Mouse (Mus musculus) common myeloid progenitor, adult 5-6 weeks (primary cell): ENCODE data around the gene Npy1r. TPM values are rescaled to one million over a fixed set of nuclear protein-coding genes. Genes with fewer than 3 reads are reported as not detected.

ENCODE experiments used
- ATAC-seq: replicated peaks from 2 replicates; pipeline ENCODE4 v1.8.0; 2016; ENCODE audit warnings: low read depth, mild to moderate bottlenecking, moderate TSS enrichment, inconsistent platforms; ENCODE audit not compliant: poor library complexity, severe bottlenecking
- total RNA-seq: library from RNA; stranded (forward); fragments of 200-1000, 187-1606 nt; gene quantifications from 2 replicates; pipeline ENCODE4 v1.2.3, GENCODE M21; 2017

The Npy1r gene
- total RNA-seq = not detected in 2 replicates

DNA sequence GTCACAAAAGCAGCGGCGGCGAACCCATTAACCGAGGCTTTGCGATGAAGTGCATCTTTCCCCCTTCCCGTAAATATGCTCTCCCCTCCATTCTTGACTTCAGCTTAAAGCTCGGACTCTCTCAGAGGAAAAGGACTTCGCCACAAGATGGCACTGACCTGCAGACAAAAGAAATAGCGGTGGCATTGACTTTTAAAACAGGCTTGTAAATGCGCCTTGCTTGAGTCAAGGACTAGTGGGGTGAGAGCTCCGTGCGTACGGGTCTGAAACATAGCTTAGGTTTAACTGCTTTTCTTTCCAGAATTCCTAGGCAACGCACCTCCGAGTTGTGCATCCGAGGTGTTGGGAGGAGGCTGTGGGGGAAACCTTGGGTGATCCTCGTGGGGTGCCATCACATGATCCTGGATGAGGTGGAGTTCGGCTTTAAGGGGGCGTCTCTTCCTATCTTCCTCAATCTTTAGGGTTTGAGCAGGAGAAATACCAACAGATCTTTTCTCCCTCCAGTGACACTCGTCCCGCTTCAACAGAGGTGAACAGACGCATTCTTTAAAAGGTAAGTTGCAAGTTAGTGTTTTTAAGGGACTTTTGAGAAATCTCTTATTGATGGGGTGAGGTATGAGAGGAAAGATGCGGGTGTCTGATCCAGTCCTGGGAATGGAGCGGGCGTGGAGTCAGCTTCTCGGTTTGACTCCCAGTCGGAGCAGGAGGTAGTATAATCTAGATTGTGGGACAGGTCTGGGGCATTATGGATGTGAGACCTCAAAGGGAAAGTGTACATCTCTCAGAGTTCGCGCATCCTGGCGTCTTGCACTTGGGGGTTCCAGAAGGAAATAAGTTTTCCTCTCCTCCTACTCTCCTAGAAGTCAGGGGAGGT lies at the start of gene Npy1r:
TSS of gene Npy1r (plus strand) at position 223 of the 874 bp plus-strand sequence.
- no peak for ATAC-seq

DNA sequence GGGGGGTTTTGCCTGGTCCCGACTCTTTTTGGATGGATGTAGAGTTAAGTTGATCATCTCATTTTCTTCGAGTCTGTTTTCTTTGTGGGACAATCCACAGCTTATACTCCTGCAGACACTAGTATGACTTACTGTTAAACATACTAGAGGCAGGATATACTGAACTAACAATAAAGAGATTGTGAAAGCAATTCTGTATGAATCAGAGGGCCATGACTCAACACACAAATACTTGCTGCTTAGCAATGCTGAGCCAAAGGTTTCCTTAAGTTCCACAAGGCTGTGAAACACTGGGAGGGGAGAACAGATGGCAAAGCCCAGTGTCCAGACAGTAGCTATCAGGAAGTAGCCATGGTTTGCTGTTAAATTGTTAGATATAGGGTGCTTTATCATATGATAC lies 15.7 kb upstream of the Npy1r start:
- no peak for ATAC-seq

GRCm38 (mm10) chr8:66687511-66688329 lies 9.3 kb upstream of the Npy1r start, which contains the start of gene Npy5r:
Npy5r (minus strand) TSS chr8:66688128.
- ATAC-seq = no peak

DNA sequence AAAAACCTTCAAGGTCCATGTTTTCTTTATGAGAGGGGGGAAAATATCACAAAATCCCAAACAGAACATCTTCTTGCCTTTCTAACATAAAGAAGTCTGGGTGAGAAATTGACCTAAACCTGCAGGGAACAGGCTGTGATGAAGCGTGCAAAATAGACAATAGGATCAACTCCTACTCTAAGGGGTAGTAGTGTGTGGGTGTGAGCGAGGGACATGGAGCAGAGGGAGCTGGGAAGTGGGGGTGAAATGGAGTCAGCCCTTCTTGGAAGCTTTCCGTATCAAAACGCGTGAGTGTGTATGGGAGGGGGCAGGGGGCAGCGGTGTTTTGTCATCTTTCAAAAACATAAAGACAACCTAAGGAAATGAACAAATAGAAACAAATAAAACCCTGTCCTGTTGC lies 8.6 kb upstream of the Npy1r start:
- no peak for ATAC-seq

DNA sequence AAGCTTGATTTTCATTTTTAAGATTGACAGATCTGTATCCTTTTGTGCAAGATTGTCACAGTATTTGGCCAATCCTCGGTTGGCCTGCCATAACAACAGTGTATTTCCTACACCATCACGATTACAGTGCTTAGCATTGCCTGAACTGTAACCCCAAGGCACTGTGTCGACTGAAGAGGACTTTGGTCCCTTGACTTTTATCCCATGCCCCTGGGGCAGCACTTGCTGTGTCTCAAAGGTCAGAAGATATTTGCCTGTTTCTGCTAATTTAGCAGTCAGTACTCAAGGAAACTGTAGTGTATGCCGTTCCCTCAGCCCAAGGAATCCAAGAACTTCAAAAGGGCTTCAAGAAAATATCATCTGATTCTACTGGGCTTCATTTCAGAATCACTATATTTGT lies 8.2 kb upstream of the Npy1r start:
- no peak for ATAC-seq

DNA sequence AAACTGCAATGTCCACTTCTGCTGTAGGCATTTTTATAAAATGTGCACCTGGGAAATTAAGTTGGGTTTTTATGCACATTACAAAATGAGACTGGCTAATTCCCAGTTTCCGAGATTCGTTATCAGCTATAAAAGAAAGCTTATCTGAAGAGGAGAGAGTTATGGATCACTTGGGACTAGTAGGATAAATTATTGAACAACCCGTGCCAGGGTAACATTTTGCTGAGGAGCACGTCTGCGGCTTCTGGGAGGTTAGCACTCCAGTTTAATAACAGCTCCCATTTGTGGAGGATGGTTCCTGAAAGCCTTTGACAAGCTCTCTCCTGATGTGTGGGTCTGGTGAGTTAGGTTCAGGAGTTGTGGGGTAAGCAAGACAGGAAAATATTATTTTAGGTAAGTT lies 6.6 kb upstream of the Npy1r start:
- ATAC-seq = no peak

DNA sequence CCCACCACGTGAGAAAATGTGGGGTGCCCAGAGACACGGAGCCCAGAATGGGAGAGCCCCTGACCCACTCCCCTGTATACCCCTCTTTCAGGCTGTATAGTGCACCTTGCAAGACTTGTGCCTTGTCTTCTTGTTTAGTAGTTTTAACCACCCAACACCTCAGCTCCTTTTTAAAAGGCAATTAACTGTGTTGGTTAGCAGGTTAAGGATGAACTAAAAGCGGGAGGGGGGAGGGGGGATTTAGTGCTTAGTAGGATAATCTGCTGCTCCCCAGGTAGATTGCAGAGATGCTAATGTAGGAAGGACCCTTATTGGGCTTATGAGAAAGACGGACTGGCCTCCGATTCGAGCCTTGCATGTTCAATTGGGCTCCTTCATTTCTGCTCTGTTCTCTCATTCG lies 1.0 kb downstream of the Npy1r start:
- ATAC-seq = no peak

DNA sequence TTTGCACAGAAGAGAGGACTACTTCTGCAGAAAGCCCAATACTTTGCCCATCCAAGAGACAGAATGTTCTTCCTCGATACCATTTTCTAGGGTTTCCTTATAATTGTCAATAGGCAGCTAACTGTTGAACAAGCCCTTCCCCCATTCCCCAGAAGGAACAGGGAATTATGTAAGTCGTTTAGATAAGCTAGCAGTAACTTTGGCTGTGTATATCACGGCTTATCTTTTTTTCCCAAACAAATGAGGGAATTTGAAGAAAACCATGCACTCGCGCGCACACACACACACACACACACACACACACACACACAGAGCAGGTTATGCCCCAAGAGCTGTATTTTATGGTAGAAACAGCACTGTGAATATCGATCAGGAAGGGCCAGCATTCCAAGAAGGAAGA lies 1.8 kb downstream of the Npy1r start:
- no peak for ATAC-seq

- no peak for ATAC-seq
Measured at GRCm38 (mm10) chr8:66714324-66714975, 17.5 kb downstream of the Npy1r start.

- no peak for ATAC-seq
Measured at GRCm38 (mm10) chr8:66722835-66723234, 25.8 kb downstream of the Npy1r start.

- ATAC-seq = no peak
Measured at GRCm38 (mm10) chr8:66729446-66729845, 32.5 kb downstream of the Npy1r start.

DNA sequence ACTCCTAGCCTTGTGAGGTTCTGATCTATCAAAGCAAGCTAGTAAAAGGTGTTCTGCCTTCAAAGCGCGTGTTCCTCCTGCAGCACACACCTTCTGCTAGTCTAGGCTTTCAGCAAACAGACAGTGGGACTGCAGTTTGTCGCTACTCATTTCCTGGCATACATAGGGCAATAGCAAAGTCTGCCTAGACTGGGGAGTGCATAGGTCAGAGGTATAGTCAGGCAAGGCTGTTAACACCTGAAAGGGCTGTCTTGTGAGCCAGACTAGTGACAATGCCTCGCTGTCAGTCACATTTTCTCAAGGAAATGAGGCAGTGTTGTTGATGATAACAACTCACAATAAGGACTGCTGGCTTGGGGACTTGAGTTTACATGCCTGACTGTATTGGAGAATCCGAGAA lies 35.0 kb downstream of the Npy1r start:
- ATAC-seq = no peak

- ATAC-seq = no peak
Measured at GRCm38 (mm10) chr8:66742359-66742758, 45.4 kb downstream of the Npy1r start.

- no peak for ATAC-seq
Measured at GRCm38 (mm10) chr8:66745612-66746011, 48.6 kb downstream of the Npy1r start.

GRCm38 (mm10) chr8:66751621-66752020 lies 54.6 kb downstream of the Npy1r start:
- no peak for ATAC-seq

GRCm38 (mm10) chr8:66756161-66756560 lies 59.2 kb downstream of the Npy1r start:
- no peak for ATAC-seq

Other genes with a start within 250 kb of the Npy1r start
- 44.7 and 57.1 TPM in 2 replicates for gene Tma16, start 210.7 kb upstream of the Npy1r start, total RNA-seq
- not detected in 2 replicates for gene Tktl2, start 185.4 kb upstream of the Npy1r start, total RNA-seq
- gene Npy5r, start 9.1 kb upstream of the Npy1r start, total RNA-seq = not detected in 2 replicates
- 16.2 and 18.5 TPM in 2 replicates for gene Naf1, start 163.0 kb downstream of the Npy1r start, total RNA-seq